Mouse (Mus musculus): ENCODE data around the gene Olfr1369-ps1.

GRCm38 (mm10) chr13:21161591-21161990 is 50.3 kb downstream of the Olfr1369-ps1 start:
- TF ChIP-seq POLR2A (IDR thresholded peaks at IDR 0.05; ENCODE audit: insufficient read depth, low read depth, low read length): no peak
- TF ChIP-seq CTCF (IDR thresholded peaks at IDR 0.05; ENCODE audit: insufficient read depth, low read depth, low read length): no peak
